Mouse (Mus musculus): ENCODE data around the gene Nsun5. TPM values are rescaled to one million over a fixed set of nuclear protein-coding genes. Genes with fewer than 3 reads are reported as not detected.
"Not testable (repeated sequence)": the region's sequence is repeated elsewhere in the genome, so short reads cannot be mapped to it uniquely, and the experiment has no call there.

Nsun5 gene
- polyA plus RNA-seq, 1 experiment from 2014 or later, result 36.1 TPM

GRCm38 (mm10) chr5:135352995-135353394 is 16.8 kb upstream of the Nsun5 start, which contains the start of gene Trim50:
Trim50 (plus strand) TSS chr5:135353295.
- no peak for ATAC-seq (ENCODE audit: low FRiP score)
- peaks cover 11% of the 10 kb centered on the region for H3K27me3 ChIP-seq
- peaks cover 13% of the 10 kb centered on the region for H3K9me3 ChIP-seq (replicated peaks)
- H3K27ac ChIP-seq, result no peak within 1 kb of the TSS
- H3K9ac ChIP-seq, result no peak within 1 kb of the TSS
- no peaks in the 10 kb centered on the region for H3K36me3 ChIP-seq
- 60% methylated on average over 9 of the region's 9 CpGs for WGBS
- H3K4me2 ChIP-seq (replicated peaks), result no peak within 1 kb of the TSS
- no peak within 1 kb of the TSS for H3K4me3 ChIP-seq
- no peaks in the 10 kb centered on the region for H3K4me1 ChIP-seq

GRCm38 (mm10) chr5:135353564-135353963 is 16.2 kb upstream of the Nsun5 start:
- Histone ChIP-seq H3K4me1 (no peaks in the 10 kb centered on the region), H3K9me3 (replicated peaks) (peaks cover 13% of the 10 kb centered on the region), H3K4me2 (replicated peaks) (no peak overlapping the region), H3K27ac (no peak overlapping the region), H3K27me3 (peaks cover 11% of the 10 kb centered on the region), H3K9ac (no peak overlapping the region), H3K36me3 (no peaks in the 10 kb centered on the region), H3K4me3 (no peak overlapping the region)
- ATAC-seq (ENCODE audit: low FRiP score), result no peak
- WGBS, result 15% methylated on average over 20 of the region's 20 CpGs

- Histone ChIP-seq H3K36me3 (no peaks in the 10 kb centered on the region), H3K4me1 (no peaks in the 10 kb centered on the region), H3K9me3 (replicated peaks) (peaks cover 4% of the 10 kb centered on the region), H3K9ac (no peak overlapping the region), H3K4me3 (no peak overlapping the region), H3K27me3 (peaks cover 11% of the 10 kb centered on the region), H3K27ac (no peak overlapping the region), H3K4me2 (replicated peaks) (no peak overlapping the region)
- no peak for ATAC-seq (ENCODE audit: low FRiP score)
- WGBS, result 71% methylated on average over 1 of the region's 1 CpGs
Observed at GRCm38 (mm10) chr5:135356090-135356489, 13.7 kb upstream of the Nsun5 start.

GRCm38 (mm10) chr5:135357556-135357955 is 12.2 kb upstream of the Nsun5 start:
- Histone ChIP-seq H3K4me2 (replicated peaks) (no peak overlapping the region), H3K4me1 (no peaks in the 10 kb centered on the region), H3K9me3 (replicated peaks) (peaks cover 4% of the 10 kb centered on the region), H3K9ac (no peak overlapping the region), H3K4me3 (no peak overlapping the region), H3K36me3 (no peaks in the 10 kb centered on the region), H3K27me3 (peaks cover 11% of the 10 kb centered on the region), H3K27ac (no peak overlapping the region)
- ATAC-seq (ENCODE audit: low FRiP score), result no peak
- WGBS, result 88% methylated on average over 2 of the region's 2 CpGs

GRCm38 (mm10) chr5:135359772-135360171 is 10.0 kb upstream of the Nsun5 start:
- no peak for ATAC-seq (ENCODE audit: low FRiP score)

GRCm38 (mm10) chr5:135362572-135362971 is 7.2 kb upstream of the Nsun5 start:
- Histone ChIP-seq H3K36me3 (no peaks in the 10 kb centered on the region), H3K4me1 (no peaks in the 10 kb centered on the region), H3K27ac (no peak overlapping the region), H3K27me3 (no peaks in the 10 kb centered on the region), H3K4me3 (no peak overlapping the region), H3K9me3 (replicated peaks) (peaks cover 2% of the 10 kb centered on the region), H3K9ac (no peak overlapping the region), H3K4me2 (replicated peaks) (no peak overlapping the region)
- ATAC-seq (ENCODE audit: low FRiP score), result no peak
- WGBS, result 88% methylated on average over 3 of the region's 3 CpGs

More at GRCm38 (mm10) chr5:135359772-135360171, 10.0 kb upstream of the Nsun5 start:
- H3K9me3 ChIP-seq (replicated peaks), result peaks cover 4% of the 10 kb centered on the region
- no peaks in the 10 kb centered on the region for H3K4me1 ChIP-seq
- 90% methylated on average over 2 of the region's 2 CpGs for WGBS
- H3K27me3 ChIP-seq, result no peaks in the 10 kb centered on the region
- H3K9ac ChIP-seq, result no peak overlapping the region
- no peak overlapping the region for H3K4me2 ChIP-seq (replicated peaks)
- H3K27ac ChIP-seq, result no peak overlapping the region
- H3K36me3 ChIP-seq, result no peaks in the 10 kb centered on the region
- no peak overlapping the region for H3K4me3 ChIP-seq

GRCm38 (mm10) chr5:135363540-135363939 is 6.2 kb upstream of the Nsun5 start:
- WGBS, result 29% methylated on average over 12 of the region's 12 CpGs
- H3K4me1 ChIP-seq, result no peaks in the 10 kb centered on the region
- no peak overlapping the region for H3K4me2 ChIP-seq (replicated peaks)
- H3K4me3 ChIP-seq, result no peak overlapping the region
- no peaks in the 10 kb centered on the region for H3K27me3 ChIP-seq
- no peak overlapping the region for H3K9ac ChIP-seq
- no peaks in the 10 kb centered on the region for H3K36me3 ChIP-seq
- 0 out of 2 replicates have a peak, but pooled peaks have one; percentile 22 for ATAC-seq (ENCODE audit: low FRiP score)
- no peaks in the 10 kb centered on the region for H3K9me3 ChIP-seq (replicated peaks)
- no peak overlapping the region for H3K27ac ChIP-seq

GRCm38 (mm10) chr5:135367841-135368240 is 1.9 kb upstream of the Nsun5 start:
- 59% methylated on average over 6 of the region's 6 CpGs for WGBS
- Histone ChIP-seq H3K27ac (no peak overlapping the region), H3K27me3 (no peaks in the 10 kb centered on the region), H3K9me3 (replicated peaks) (no peaks in the 10 kb centered on the region), H3K4me1 (peaks cover 14% of the 10 kb centered on the region), H3K36me3 (peaks cover 13% of the 10 kb centered on the region), H3K4me2 (replicated peaks) (no peak overlapping the region), H3K9ac (no peak overlapping the region), H3K4me3 (no peak overlapping the region)
- ATAC-seq (ENCODE audit: low FRiP score), result no peak

- 83% methylated on average over 6 of the region's 6 CpGs for WGBS
- Histone ChIP-seq H3K36me3 (peaks cover 16% of the 10 kb centered on the region), H3K4me1 (peaks cover 14% of the 10 kb centered on the region), H3K27me3 (no peaks in the 10 kb centered on the region), H3K4me2 (replicated peaks) (no peak overlapping the region), H3K9me3 (replicated peaks) (no peaks in the 10 kb centered on the region), H3K9ac (no peak overlapping the region), H3K4me3 (no peak overlapping the region), H3K27ac (no peak overlapping the region)
- no peak for ATAC-seq (ENCODE audit: low FRiP score)
Observed at GRCm38 (mm10) chr5:135368312-135368711, 1.4 kb upstream of the Nsun5 start.

- Histone ChIP-seq H3K4me2 (replicated peaks) (peak overlapping the region; percentile 89), H3K4me1 (peaks cover 14% of the 10 kb centered on the region), H3K27ac (0 out of 2 replicates have a peak overlapping the region, but pooled peaks have one; percentile 74), H3K36me3 (peaks cover 25% of the 10 kb centered on the region), H3K4me3 (peak overlapping the region; percentile 98), H3K9ac (peak overlapping the region; percentile 89)
- 59% methylated on average over 9 of the region's 9 CpGs for WGBS
- not testable (repeated sequence) for H3K27me3 ChIP-seq; H3K9me3 ChIP-seq (replicated peaks)
- ATAC-seq (ENCODE audit: low FRiP score), result peak; percentile 27; the same call in 1 of the 2 replicates
Observed at GRCm38 (mm10) chr5:135369196-135369595, 557 bp upstream of the Nsun5 start.

- no peak for ATAC-seq (ENCODE audit: low FRiP score)
- no peak overlapping the region for H3K4me2 ChIP-seq (replicated peaks)
- WGBS, result 94% methylated on average over 13 of the region's 13 CpGs
Observed at GRCm38 (mm10) chr5:135371195-135371594, 1.4 kb downstream of the Nsun5 start.

GRCm38 (mm10) chr5:135373601-135374000 is 3.8 kb downstream of the Nsun5 start:
- ATAC-seq (ENCODE audit: low FRiP score), result no peak
- 94% methylated on average over 5 of the region's 5 CpGs for WGBS
- peaks cover 69% of the 10 kb centered on the region for H3K36me3 ChIP-seq

More at GRCm38 (mm10) chr5:135371195-135371594, 1.4 kb downstream of the Nsun5 start:
- Histone ChIP-seq H3K27me3 (no peaks in the 10 kb centered on the region), H3K27ac (no peak overlapping the region), H3K36me3 (peaks cover 45% of the 10 kb centered on the region), H3K9ac (no peak overlapping the region), H3K4me1 (peaks cover 14% of the 10 kb centered on the region), H3K9me3 (replicated peaks) (no peaks in the 10 kb centered on the region), H3K4me3 (no peak overlapping the region)

GRCm38 (mm10) chr5:135375167-135375566 is 5.4 kb downstream of the Nsun5 start:
- H3K4me1 ChIP-seq, result peaks cover 10% of the 10 kb centered on the region
- no peak overlapping the region for H3K4me3 ChIP-seq
- no peak overlapping the region for H3K9ac ChIP-seq
- no peak overlapping the region for H3K27ac ChIP-seq
- WGBS, result 92% methylated on average over 8 of the region's 8 CpGs
- no peaks in the 10 kb centered on the region for H3K27me3 ChIP-seq
- H3K9me3 ChIP-seq (replicated peaks), result no peaks in the 10 kb centered on the region
- H3K4me2 ChIP-seq (replicated peaks), result no peak overlapping the region
- peaks cover 84% of the 10 kb centered on the region for H3K36me3 ChIP-seq
- ATAC-seq (ENCODE audit: low FRiP score), result no peak

More at GRCm38 (mm10) chr5:135373601-135374000, 3.8 kb downstream of the Nsun5 start:
- peaks cover 14% of the 10 kb centered on the region for H3K4me1 ChIP-seq
- no peak overlapping the region for H3K4me3 ChIP-seq
- H3K9me3 ChIP-seq (replicated peaks), result no peaks in the 10 kb centered on the region
- H3K9ac ChIP-seq, result no peak overlapping the region
- H3K4me2 ChIP-seq (replicated peaks), result no peak overlapping the region
- H3K27ac ChIP-seq, result no peak overlapping the region
- no peaks in the 10 kb centered on the region for H3K27me3 ChIP-seq
